Mouse (Mus musculus): ENCODE results near the gene Gfod1.

The Gfod1 gene

DNA sequence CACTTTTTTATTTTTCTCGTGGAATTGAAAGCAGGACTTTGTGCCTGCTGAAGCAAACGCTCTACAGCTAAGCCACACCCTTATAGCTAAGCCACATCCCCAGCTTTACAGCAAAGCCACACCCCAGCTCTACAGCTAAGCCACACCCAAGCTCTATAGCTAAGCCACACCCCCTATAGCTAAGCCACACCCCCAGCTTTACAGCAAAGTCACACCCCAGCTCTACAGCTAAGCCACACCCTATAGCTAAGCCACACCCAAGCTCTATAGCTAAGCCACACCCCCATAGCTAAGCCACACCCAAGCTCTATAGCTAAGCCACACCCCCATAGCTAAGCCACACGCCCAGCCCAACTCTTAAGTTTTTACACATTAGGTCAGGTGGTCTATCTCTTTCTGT lies 42.7 kb downstream of the Gfod1 start:
- peak; percentile 95 for DNase-seq

- peak; percentile 74 for DNase-seq
Measured at GRCm38 (mm10) chr13:43260731-43261130, 43.2 kb downstream of the Gfod1 start.

GRCm38 (mm10) chr13:43256447-43256846 lies 47.5 kb downstream of the Gfod1 start:
- no peak for DNase-seq

DNA sequence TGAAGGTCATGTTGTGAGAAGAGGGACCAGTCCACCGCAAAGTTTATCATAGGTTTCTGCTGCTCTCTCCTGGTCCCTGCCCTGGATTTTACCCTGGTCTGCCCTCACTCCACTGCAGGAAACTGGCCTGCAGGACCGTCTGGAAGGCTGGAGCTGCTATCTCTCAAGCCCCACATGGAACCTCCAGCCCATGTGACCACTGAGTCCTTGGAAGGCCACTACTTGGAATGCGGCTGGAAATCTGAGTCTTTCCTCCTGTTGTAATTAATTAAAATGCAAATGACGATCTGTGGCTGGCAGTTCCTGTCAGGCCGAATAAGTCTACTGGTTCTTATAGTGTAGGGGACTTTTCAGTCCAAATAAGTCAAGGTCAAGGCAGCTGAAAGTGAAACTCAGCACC lies 50.4 kb downstream of the Gfod1 start:
- DNase-seq = no peak

DNA sequence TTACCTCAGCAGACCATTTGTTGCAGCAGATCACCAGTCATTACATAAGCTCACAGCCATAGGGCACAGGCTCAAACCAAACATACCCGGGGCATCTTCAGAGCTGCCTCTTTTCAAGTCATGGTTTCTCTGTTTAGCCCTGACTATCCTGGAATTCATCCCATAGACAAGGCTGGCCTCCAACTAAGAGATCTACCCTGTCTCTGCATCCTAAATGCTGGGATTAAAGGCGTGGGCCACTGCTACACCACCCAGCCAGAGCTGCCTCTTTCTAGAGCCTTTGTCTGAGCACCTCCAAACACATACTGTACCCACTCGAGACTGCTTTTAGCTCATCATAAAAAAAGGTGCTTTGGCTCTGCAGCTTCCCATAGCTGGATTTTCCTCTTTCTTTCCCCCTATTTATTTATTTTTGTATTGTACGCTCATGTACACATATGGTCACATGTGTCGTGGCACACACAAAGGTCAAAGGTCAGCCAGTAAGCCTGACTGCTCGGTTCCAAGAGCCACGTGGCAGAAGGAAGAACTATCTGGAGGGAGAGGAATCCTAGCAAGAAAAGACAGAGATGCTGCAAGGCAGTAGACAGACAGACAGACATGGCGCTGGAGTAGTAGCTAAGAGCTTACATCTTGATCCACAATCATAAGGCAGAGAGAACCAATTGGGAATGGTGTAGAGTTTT lies 51.7 kb downstream of the Gfod1 start:
- no peak for DNase-seq

GRCm38 (mm10) chr13:43251391-43251790 lies 52.6 kb downstream of the Gfod1 start:
- no peak for DNase-seq

GRCm38 (mm10) chr13:43250653-43251052 lies 53.3 kb downstream of the Gfod1 start:
- peak; percentile 56 for DNase-seq

DNA sequence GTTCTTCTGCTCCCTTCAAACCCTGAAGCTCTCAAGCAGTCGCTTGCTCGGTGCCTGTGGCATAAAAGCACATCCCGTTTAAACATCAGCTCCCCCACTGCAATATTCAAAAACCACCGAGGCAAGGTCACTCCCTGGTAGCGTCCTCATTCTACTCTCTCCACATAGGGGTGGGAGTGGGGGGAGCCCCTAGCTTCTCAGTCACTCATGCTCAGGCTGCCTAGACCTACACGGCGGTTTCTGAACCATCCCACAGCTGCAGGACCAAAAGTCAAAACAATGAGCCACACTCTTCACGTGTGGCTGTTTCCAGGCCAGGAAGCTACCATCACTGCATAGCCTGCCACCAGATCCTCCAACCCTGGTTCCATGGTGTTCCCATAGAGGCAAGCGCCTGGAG lies 53.9 kb downstream of the Gfod1 start:
- DNase-seq = no peak

DNA sequence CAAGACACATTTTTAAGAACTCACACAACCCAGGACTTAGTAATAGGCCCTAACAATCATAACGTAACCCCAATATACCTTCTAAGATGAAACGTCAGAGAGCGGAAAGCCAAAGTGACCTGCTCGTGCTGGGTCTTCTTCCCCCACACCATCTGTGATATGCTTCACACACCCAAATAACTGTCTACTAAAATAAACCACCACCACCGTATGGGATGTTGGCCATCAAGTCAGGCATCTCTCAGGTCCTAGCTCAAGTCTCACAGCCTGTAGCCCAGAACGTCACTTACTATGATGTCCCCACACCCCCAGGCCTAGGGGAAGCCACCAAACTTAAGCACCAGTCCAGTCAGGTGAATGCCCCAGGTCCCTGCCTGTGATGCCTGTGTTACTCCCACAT lies 55.6 kb downstream of the Gfod1 start:
- DNase-seq = no peak

DNA sequence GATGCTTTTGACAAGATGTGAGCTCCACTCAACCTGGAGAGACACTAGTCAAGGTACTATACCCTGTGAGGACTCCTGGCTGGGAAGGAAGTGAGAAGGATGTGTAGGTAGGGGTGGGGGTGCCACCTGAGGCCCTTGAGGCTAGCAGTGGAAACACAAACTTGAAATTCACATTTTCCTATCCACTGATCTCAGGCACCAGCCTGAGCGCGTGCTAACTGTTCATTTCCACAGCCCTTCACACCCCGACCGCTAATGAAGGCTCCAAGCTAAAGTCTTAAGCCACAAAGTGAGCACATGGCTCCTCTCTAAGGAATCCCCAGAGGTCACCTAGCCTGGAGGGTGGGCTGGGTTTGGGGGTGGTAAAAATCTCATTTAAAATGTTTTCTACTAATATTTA lies 57.1 kb downstream of the Gfod1 start:
- no peak for DNase-seq

- DNase-seq = no peak
Measured at GRCm38 (mm10) chr13:43243793-43244192, 60.2 kb downstream of the Gfod1 start.

DNA sequence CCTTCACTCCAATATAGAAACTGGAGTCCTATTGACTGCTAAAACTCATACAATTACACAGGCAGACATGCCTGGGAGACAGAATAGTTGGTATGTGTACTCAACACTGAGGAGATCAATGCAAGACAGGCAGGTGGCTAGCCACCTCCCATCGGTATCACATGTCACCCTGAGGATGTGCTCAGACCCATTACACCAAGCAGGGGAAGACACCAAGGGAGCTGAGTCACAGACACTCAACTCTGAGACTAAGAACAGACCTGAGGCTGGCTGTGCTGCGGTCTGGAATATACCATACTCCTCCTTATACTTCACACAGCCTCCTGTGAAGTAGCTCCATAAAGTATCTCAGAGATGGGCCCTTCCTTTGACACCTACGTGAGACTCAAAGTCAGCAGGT lies 60.7 kb downstream of the Gfod1 start:
- no peak for DNase-seq

- DNase-seq = no peak
Measured at GRCm38 (mm10) chr13:43241750-43242149, 62.2 kb downstream of the Gfod1 start.

- DNase-seq = no peak
Measured at GRCm38 (mm10) chr13:43241069-43241468, 62.9 kb downstream of the Gfod1 start.

- DNase-seq = no peak
Measured at GRCm38 (mm10) chr13:43239790-43240216, 64.2 kb downstream of the Gfod1 start.

DNA sequence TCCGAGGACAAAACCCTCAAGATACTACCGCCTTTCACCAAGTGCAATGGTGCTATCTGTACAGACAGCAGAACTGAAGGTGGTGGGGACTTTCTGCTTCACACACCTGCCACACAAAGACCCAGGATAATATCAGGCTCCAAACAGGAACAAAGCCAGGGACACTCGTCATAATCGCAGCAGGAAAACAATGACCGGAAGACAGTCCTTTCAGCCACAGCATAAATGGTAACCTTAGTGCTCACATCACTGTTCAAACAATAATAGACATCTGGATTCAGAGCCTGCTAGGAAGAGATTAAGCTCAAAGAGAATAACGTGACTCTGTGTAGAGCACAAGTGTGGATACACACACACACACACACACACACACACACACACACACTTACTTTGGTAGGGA lies 67.3 kb downstream of the Gfod1 start:
- DNase-seq = no peak

DNA sequence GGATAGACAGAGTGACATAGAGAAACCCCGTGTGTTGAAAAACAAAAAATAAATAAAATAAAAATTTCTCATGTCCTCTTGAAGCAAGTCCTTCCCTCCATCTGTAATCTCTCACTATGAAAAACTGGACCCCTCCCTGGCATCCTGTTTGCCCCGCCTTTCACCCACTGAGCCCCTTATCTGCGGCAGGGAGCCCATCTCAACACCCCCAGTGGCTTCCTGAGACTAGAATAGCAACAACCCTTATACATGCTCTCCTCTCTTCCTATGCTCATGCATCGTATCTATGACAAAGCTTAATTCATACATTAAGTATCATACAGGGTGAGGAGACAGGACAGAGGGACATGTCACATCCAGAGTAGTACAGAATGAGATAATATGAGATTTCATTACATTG lies 68.0 kb downstream of the Gfod1 start:
- peak; percentile 68 for DNase-seq

DNA sequence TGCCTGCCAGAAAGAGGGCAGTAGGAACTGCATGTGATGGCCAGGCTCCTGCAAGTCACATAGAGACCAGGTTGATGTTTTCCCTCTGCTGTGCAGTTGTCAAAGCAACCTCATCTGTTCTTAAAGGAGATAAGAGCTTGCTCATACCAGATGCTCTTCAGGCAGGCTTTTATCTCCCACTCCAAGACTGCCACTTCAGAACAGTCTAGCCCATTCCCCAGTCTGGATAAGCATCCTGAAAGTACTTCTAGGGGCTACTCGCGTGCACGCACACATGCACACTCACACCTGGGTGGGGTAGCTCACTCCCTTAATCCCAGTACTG lies 68.4 kb downstream of the Gfod1 start:
- DNase-seq = peak; percentile 69

DNA sequence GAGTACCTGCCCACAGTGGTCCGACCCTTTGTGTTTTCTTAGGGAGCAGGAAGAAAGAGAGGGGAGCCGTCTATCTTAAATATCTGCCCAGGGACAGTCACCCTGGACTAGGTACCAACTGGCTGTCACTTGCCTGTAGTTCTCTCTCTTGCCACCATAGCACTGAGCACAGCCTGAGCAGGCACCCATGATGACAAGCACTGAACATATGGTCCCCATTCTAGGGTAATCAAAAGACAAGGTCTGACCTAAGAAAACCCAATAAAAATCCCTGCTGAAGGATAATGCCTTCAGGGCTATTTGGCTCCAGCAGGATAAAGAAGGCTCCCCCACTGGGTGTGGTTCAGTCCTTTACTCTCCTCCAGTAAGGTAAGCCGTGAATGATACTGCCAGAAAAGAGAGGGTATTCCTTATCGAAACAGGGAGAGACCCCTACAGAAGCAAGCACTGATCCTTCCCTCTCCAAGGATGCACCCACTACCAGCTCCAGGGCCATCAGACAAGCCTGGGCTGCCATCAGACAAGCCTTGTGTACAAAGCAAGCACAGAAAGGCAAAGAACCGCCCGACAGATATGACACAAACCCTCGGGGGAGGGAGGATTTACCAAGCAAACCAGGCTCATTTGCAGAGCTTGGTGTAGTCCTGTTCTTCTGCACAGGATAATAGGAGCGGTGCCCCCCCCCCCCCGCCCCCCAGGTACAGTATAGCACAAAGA lies 68.9 kb downstream of the Gfod1 start:
- DNase-seq = no peak

- DNase-seq = no peak
Measured at GRCm38 (mm10) chr13:43233331-43233730, 70.6 kb downstream of the Gfod1 start.

- DNase-seq = peak; percentile 44
Measured at GRCm38 (mm10) chr13:43231965-43232860, 71.8 kb downstream of the Gfod1 start.

DNA sequence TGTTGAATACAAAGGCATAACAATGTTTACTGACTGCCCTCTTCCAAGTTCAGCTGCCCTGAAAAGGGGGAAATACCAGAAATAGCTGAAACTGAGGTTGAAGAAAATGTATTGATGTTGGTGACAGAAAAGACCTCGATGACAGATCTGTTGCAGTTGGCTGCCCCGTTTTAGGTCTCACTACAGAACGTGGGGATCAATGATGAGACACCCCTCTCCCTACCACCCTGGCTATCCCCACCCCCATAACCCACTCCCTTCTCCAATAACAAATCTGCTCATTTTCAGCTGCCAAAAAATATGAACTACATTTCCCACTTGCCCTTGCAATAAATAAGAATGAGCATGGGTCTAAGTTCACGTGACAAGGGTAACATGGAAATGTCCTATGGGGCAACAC lies 73.1 kb downstream of the Gfod1 start:
- no peak for DNase-seq

DNA sequence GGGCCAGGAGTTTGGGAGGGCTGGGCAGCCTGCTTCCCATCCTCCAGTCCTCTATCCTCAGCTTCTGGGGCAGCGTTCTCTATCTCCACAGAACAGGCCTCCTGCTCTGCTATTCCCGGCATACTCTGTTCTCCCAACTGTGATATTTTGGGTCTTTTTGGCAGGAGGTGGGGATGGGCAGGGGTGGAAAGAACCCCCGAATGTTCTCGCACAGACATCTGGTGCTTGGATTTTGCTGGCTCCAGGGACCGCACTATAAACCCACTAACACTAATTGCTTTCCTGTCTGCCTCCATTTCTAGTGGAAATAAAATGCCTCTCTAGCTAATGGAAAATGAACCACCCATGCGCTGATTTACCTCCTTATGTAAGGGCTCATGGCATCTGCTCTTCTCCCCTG lies 73.7 kb downstream of the Gfod1 start:
- DNase-seq = no peak

- DNase-seq = peak; percentile 59
Measured at GRCm38 (mm10) chr13:43229767-43230166, 74.2 kb downstream of the Gfod1 start.

Data from liver (tissue).